Mouse (Mus musculus) kidney, embryonic 14.5 days (tissue): ENCODE measurements around the gene Sct. TPM values are rescaled to one million over a fixed set of nuclear protein-coding genes. Genes with fewer than 3 reads are reported as not detected.
"Not testable (repeated sequence)": the region's sequence is repeated elsewhere in the genome, so short reads cannot be mapped to it uniquely, and the experiment has no call there.

Experiments
- ATAC-seq: fragments of 200-750 bp; cut with Nextera tagmentation; 2 replicates; pipeline ENCODE4 v1.8.0; 2017; ENCODE audit warnings: moderate number of reproducible peaks, mild to moderate bottlenecking, moderate TSS enrichment, moderate library complexity; ENCODE audit not compliant: low FRiP score, low TSS enrichment
- H3K27ac ChIP-seq: fragments of 300-500 bp; sonication (generic); 2 replicates; pipeline ENCODE4 v1.5.1; 2014; ENCODE audit warnings: low read depth, mild to moderate bottlenecking, low read length, moderate library complexity, mixed read lengths
- H3K27me3 ChIP-seq: fragments of 300-500 bp; sonication (generic); 2 replicates; pipeline ENCODE4 v1.6.1; 2014; ENCODE audit warnings: mild to moderate bottlenecking, low read length; ENCODE audit not compliant: control insufficient read depth, insufficient read depth
- H3K36me3 ChIP-seq: fragments of 300-500 bp; sonication (generic); 2 replicates; pipeline ENCODE4 v1.6.1; 2014; ENCODE audit warnings: low read length, mixed read lengths; ENCODE audit not compliant: control insufficient read depth, insufficient read depth
- H3K4me1 ChIP-seq: fragments of 300-500 bp; sonication (generic); 2 replicates; pipeline ENCODE4 v1.6.1; 2014; ENCODE audit warnings: low read length, mixed read lengths; ENCODE audit not compliant: control insufficient read depth, insufficient read depth
- H3K4me2 ChIP-seq: fragments of 300-500 bp; sonication (generic); replicated peaks from 2 replicates; pipeline ENCODE4 v1.6.1; 2014; ENCODE audit warnings: low read depth, mild to moderate bottlenecking, low read length
- H3K4me3 ChIP-seq: fragments of 300-500 bp; sonication (generic); 2 replicates; pipeline ENCODE4 v1.5.1; 2014; ENCODE audit warnings: mild to moderate bottlenecking, low read length
- H3K9ac ChIP-seq: fragments of 300-500 bp; sonication (generic); 2 replicates; pipeline ENCODE4 v1.6.1; 2014; ENCODE audit warnings: low read depth, mild to moderate bottlenecking, low read length, moderate library complexity
- H3K9me3 ChIP-seq: fragments of 300-500 bp; sonication (generic); 2 replicates; pipeline ENCODE4 v1.6.1; 2016; ENCODE audit warnings: low read length; ENCODE audit not compliant: control insufficient read depth
- WGBS: fragments of 180-500 bp; shearing (Covaris S2); extraction: QIAGEN DNeasy Blood & Tissue Kit; methylation state at CpG from one replicate; pipeline ENCODE4 v1.1.7; 2014; 5-methylcytosine and 5-hydroxymethylcytosine counted together
- polyA plus RNA-seq: library from polyadenylated mRNA; unstranded; fragments of >200 nt; fragmentation: Nextera tagmentation; extraction: Ambion mirVana; gene quantifications from 2 replicates; pipeline ENCODE4 v1.2.1, GENCODE M21; 2014

Gene Sct
- polyA plus RNA-seq, 1 experiment from 2014 or later = 40.2 TPM

DNA sequence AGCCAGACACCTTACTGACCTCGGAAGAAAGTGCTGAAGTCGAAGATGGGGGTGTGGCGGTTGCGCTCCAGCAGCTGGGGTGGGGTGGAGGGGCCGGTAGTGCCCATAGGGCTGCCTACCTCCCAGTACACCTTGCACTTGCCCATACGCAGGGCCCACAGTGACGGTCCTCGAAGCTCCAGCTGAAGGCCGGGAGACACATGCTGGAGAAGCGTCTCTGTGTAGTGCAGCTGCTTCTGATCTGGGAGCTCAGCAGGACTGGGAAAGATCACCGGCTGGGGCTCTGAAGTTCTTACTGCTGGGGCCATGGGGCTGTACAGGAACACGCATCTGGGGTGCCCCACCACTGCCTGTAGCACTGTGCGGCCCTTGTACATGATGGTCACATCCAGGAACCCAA is 15.3 kb downstream of the Sct start:
- WGBS = 85% methylated on average over 13 of the region's 13 CpGs
- H3K36me3 ChIP-seq = peaks cover 59% of the 10 kb centered on the region
- H3K9ac ChIP-seq = no peak overlapping the region
- H3K27ac ChIP-seq = no peak overlapping the region
- H3K4me3 ChIP-seq = no peak overlapping the region
- no peaks in the 10 kb centered on the region for H3K27me3 ChIP-seq
- H3K9me3 ChIP-seq = no peaks in the 10 kb centered on the region
- H3K4me2 ChIP-seq = no peak overlapping the region
- peaks cover 11% of the 10 kb centered on the region for H3K4me1 ChIP-seq
- no peak for ATAC-seq

DNA sequence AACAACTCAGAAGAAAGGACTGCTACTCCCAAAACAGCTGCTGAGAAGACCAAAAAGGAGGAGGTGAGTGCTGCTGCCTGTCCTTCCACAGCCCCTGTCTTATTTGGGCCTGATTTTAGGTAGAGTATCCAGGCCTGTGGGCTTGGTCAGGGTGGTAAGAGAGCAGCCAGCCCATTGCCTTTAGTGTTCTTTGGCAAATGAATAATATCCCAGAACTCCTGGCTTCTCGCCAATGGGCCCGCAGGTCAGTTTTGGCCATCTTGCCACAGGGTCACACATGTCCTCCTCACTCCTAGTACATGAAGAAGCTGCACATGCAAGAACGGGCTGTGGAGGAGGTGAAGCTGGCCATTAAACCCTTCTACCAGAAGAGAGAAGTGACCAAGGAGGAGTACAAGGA is 17.5 kb downstream of the Sct start:
- Histone ChIP-seq H3K4me3 (no peak overlapping the region), H3K9ac (no peak overlapping the region), H3K4me2 (no peak overlapping the region), H3K36me3 (peaks cover 80% of the 10 kb centered on the region), H3K9me3 (no peaks in the 10 kb centered on the region), H3K27me3 (no peaks in the 10 kb centered on the region), H3K27ac (no peak overlapping the region), H3K4me1 (peaks cover 11% of the 10 kb centered on the region)
- 91% methylated on average over 3 of the region's 3 CpGs for WGBS
- ATAC-seq = no peak

DNA sequence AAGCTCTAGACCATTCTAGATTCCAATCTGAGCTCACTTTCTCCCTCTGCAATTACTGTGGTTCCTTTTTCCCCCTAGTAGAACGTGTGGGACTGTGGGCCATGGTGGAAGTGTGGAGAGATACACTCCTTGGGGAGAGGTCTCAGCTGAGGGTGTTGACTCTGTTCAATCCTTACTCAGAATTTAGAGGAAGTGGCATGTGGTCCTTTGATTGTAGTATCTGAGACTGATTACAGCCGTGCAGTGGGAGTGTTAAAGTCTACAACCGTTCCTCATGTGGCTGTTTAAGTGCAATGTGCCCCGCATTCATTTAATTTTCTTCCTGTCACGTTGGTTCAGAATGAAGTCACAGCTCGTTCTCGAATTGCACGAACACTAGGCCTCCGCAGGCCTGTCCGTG is 22.8 kb downstream of the Sct start:
- 94% methylated on average over 10 of the region's 10 CpGs for WGBS
- no peak overlapping the region for H3K4me2 ChIP-seq
- H3K27me3 ChIP-seq = no peaks in the 10 kb centered on the region
- peaks cover 94% of the 10 kb centered on the region for H3K36me3 ChIP-seq
- H3K9ac ChIP-seq = no peak overlapping the region
- H3K27ac ChIP-seq = no peak overlapping the region
- ATAC-seq = no peak
- no peaks in the 10 kb centered on the region for H3K4me1 ChIP-seq
- no peaks in the 10 kb centered on the region for H3K9me3 ChIP-seq
- no peak overlapping the region for H3K4me3 ChIP-seq

DNA sequence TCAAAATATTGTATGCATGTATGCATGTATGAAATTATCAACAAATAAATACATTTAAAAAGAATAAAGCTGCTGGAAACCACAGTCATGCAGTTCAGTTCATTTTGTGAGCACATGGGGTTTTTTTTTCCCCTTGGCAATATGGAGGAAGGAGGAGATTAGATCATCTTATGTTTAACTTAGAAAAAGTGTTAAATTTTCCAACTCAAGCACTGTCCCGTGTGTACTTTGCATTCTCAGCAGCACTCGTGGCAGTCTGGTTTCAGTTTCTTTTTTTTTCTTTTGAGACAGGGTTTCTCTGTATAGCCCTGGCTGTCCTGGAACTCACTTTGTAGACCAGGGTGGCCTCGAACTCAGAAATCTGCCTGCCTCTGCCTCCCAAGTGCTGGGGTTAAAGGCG is 28.4 kb downstream of the Sct start:
- H3K36me3 ChIP-seq = peaks cover 88% of the 10 kb centered on the region
- H3K4me2 ChIP-seq, ATAC-seq, H3K27ac ChIP-seq, H3K4me3 ChIP-seq, H3K4me1 ChIP-seq, H3K9me3 ChIP-seq, H3K27me3 ChIP-seq, H3K9ac ChIP-seq: not testable (repeated sequence)
- 89% methylated on average over 4 of the region's 4 CpGs for WGBS

- whole genome bisulfite sequencing = 96% methylated on average over 10 of the region's 10 CpGs
- H3K27me3 ChIP-seq = no peaks in the 10 kb centered on the region
- peaks cover 55% of the 10 kb centered on the region for H3K36me3 ChIP-seq
- H3K9me3 ChIP-seq = no peaks in the 10 kb centered on the region
- no peak overlapping the region for H3K27ac ChIP-seq
- peaks cover 18% of the 10 kb centered on the region for H3K4me1 ChIP-seq
- H3K4me3 ChIP-seq = no peak overlapping the region
- H3K9ac ChIP-seq = no peak overlapping the region
- ATAC-seq = no peak
- no peak overlapping the region for H3K4me2 ChIP-seq
These were observed 47.4 kb downstream of the Sct start for GRCm38 (mm10) chr7:141231551-141231950.

GRCm38 (mm10) chr7:141231111-141231510 is 47.8 kb downstream of the Sct start:
- Histone ChIP-seq H3K4me3 (no peak overlapping the region), H3K27me3 (no peaks in the 10 kb centered on the region), H3K4me1 (peaks cover 18% of the 10 kb centered on the region), H3K27ac (no peak overlapping the region), H3K36me3 (peaks cover 52% of the 10 kb centered on the region), H3K9ac (no peak overlapping the region), H3K4me2 (no peak overlapping the region), H3K9me3 (no peaks in the 10 kb centered on the region)
- no peak for ATAC-seq
- 94% methylated on average over 3 of the region's 3 CpGs for WGBS

DNA sequence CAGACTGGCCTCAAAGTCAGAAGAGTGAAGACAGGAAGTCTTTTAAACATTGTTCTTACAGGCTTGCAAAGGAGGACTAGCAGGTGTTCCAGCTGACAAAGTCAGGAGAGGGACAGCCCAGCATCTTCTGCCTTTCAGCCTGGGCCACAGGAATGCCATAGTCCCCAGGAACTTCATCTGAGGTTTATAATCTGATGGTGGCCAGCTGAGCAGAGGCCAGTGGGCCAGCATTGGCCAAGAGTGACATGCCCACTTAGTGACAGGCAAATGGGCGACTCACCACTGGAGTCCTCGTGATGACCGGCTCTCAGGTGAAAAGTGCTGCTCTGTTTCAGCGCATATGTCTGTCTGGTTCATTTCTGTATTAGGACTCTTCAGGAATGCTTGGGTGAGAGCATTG is 48.4 kb downstream of the Sct start:
- Histone ChIP-seq H3K36me3 (peaks cover 49% of the 10 kb centered on the region), H3K9me3 (no peaks in the 10 kb centered on the region), H3K9ac (0 out of 2 replicates have a peak overlapping the region, but pooled peaks have one; percentile 12), H3K27ac (no peak overlapping the region), H3K4me3 (no peak overlapping the region), H3K4me2 (no peak overlapping the region), H3K27me3 (no peaks in the 10 kb centered on the region), H3K4me1 (peaks cover 18% of the 10 kb centered on the region)
- ATAC-seq = no peak
- 90% methylated on average over 4 of the region's 4 CpGs for WGBS

DNA sequence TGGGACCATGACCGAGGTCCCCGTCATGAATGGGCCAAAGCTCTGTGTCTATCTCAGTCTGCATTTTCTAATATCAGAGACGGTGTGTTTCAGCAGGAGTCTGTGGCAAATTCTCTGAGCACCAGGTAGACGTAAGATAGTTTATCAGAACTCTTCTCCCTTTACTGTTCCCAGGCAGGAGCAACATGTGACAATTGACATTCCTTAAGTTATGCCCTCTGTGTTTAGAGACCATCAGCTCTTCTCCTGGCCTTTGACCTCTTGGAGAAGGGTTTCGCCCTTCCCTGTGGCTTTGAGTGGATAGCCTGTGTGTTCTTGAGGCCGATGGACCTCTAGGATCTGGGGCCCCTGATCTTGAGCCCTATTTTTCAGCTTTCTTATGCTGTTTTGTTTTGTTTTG is 49.2 kb downstream of the Sct start:
- no peaks in the 10 kb centered on the region for H3K9me3 ChIP-seq
- H3K27me3 ChIP-seq = no peaks in the 10 kb centered on the region
- H3K27ac ChIP-seq = no peak overlapping the region
- WGBS = 60% methylated on average over 6 of the region's 6 CpGs
- peak overlapping the region; percentile 80 for H3K4me2 ChIP-seq
- H3K36me3 ChIP-seq = peaks cover 40% of the 10 kb centered on the region
- peak overlapping the region; percentile 98 for H3K9ac ChIP-seq
- H3K4me1 ChIP-seq = peaks cover 18% of the 10 kb centered on the region
- peak overlapping the region; percentile 100 for H3K4me3 ChIP-seq
- ATAC-seq = no peak
